Mouse (Mus musculus) frontal cortex, postnatal 36 days (tissue): ENCODE results near the gene Ifng.
"Not testable (repeated sequence)": the region's sequence is repeated elsewhere in the genome, so short reads cannot be mapped to it uniquely, and the experiment has no call there.

Experiments
- DNase-seq, 2 experiments: peaks; one replicate each; pipeline ENCODE4 v3.0.0; 2022; ENCODE audit warnings: low spot score in 2 of 2

Ifng gene

DNA sequence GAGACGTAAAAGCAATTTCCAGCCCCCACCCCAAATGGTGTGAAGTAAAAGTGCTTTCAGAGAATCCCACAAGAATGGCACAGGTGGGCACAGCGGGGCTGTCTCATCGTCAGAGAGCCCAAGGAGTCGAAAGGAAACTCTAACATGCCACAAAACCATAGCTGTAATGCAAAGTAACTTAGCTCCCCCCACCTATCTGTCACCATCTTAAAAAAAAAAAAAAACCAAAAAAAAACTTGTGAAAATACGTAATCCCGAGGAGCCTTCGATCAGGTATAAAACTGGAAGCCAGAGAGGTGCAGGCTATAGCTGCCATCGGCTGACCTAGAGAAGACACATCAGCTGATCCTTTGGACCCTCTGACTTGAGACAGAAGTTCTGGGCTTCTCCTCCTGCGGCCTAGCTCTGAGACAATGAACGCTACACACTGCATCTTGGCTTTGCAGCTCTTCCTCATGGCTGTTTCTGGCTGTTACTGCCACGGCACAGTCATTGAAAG, at the start of gene Ifng:
Ifng (plus strand) TSS at position 305 of the 499 bp plus-strand sequence.
- no peak for DNase-seq

DNA sequence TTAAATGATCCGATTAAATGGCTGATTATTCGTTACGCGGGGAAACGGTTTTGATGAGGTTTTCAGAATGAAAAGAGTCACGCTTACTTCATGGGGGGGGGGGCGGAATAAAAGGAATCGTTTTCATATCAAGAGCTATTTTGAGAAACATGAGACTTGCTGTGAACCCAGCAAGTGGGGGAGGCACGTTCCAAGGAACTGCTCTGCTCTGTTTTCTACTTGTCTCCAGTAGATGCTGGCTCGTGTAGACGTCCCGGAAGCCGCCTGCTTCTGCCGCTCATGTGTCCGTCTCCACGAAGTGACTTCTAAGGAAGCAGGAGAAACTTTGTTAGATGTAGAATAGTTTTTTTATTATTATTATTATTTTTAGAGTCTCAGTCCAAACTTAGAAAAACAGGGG, 40.9 kb upstream of the Ifng start:
- DNase-seq, result peak in 1 of 2 experiments; percentile 20

DNA sequence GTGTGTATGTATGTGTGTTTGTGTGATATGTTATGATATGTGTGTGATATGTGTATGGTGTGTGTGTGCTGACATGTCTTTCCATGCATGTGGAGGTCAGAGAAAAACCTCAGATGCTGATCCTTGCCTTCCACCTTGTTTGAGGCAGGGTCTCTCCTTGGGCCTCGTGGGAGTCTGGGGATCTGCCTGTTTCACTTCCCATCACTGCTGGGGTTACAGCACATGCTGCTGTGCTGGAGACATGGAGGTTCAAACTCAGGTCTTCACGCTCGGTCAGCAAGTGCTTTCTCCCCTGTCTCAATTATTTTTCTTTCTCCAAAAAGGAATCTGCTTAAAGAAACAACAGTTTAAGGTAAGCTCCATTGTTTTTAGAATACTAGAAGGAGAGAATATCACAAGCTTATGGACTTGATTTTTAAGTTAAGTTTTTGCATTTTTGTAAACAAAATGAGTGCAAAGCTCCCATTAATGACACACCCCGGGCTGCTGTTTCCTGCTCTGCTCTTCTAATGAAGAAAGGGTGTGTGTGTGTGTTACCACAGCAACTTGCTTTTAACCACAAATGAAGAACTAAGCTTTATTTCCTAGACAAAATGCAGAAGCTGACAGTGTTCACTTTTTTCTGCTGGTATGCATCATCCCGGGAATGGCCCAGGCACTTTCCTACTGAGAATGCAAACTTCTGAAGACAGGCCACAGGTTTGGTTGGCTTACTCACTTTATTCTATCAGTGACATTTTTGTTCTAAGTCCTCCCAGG, 34.2 kb upstream of the Ifng start:
- no peak for DNase-seq

DNA sequence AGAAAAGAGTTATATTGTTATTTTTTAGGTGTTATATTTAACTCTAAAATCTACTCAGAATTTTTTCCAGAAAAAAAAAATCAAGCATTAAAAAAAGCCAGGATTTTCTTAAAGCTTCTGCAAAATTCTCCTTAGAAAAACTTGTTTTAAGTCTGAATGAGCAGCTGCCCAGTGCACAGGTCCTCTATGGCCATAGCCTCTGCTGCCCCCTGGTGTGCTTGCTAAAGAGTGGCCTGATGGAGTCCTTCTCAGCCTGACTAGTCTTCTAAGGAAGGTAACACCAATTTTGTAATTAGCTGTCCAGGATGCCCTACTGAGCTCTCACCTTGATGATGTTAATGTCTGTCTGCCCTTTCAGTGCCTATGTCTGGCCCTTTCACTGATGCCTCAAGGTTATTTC, 29.5 kb upstream of the Ifng start:
- no peak for DNase-seq

DNA sequence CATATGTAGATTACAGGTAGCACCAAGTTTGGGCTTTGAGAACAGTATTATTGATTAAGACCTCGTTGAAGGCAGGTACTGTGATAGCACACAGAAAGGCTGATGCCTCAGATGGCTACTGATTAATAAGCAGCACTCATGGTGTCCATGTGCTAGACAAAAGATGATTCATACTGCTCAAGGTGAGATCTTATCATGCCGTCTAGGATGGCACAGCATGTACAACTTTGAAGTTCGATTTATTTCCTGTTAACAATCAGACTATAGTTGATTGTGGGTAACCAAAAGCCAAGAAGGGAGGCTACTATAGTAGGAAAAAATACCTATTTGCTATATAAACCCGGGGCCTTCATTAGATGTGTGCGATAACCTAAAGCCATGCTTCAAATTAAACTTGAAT, 28.1 kb upstream of the Ifng start:
- DNase-seq, result no peak

DNA sequence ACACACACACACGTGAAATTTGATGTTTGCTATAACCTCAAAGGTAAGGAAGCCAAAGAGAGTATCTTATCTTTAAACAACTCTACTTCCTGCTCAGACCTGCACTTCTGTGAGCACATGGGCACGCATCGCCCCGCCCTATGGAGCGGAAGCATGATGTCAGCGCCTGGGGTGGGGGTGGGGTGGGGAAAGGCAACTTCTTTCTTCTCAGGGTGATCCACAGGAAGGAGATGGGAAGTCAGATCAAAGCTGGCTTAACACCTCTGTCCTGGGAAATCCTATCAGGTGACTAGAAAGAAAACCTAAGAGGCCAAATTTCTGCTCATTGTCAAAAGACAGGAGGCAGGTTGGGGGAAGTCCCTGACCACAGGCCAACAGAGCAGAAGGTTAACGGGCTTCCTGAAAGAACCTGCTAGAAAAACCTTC, 21.8 kb upstream of the Ifng start:
- no peak for DNase-seq

DNA sequence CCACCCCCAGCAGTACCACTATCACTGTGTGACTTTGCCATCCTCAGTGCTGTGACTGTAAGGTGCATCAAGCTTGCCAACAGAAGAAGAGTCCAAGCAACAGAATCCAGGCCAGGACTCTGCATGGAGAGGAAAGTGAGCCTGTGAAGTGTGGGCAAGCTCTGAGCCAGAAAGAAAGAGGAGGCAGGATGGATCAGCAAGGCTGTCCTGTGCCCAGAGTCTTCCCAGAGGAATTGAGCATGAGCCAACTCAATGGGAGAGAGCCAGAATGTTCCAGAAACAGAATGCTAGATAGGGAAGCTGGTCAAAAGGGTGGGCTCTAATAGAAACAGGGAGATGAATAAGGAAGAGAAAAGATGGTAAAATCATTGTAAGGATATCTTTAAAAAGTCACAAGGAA, 19.9 kb upstream of the Ifng start:
- no peak for DNase-seq

DNA sequence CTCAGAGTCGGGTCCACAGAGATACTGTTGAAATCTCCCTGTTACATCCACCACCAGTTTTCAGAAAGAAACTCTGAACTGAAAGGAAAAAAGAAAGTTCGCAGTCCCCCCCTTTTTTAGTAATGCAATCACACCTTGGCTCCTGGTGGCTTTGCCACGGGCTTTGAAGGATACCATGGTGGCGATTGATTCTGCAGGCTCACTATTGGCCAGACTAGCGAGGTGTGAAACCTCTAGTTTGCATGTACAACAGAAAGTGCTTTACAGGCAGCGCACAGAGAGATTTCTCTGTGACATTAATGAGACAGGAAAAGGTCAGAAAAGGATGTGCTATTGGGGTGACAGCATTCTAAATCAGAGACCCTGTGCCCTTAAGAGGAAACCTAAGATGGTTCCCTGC, 5.3 kb upstream of the Ifng start:
- DNase-seq, result no peak

DNA sequence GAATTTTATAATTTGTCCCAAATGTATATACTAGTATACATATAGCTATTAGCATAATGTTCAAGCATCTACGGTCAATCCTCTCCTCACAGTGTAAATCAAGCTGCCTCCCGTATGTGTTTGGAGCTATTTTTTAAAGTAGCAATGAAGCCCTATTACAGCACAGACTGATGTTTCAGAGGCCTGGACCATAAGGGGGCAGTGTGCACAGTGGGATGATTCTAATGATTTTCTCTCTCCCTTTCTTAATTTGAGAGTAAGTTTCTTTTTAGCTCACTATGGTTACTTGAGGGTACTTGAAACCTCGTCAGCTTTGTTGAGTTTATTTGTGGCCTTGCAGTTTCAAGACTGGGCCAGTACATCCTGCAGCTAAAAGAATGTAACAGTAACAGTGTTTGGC, 1.1 kb downstream of the Ifng start:
- peak in 1 of 2 experiments; percentile 3 for DNase-seq

DNA sequence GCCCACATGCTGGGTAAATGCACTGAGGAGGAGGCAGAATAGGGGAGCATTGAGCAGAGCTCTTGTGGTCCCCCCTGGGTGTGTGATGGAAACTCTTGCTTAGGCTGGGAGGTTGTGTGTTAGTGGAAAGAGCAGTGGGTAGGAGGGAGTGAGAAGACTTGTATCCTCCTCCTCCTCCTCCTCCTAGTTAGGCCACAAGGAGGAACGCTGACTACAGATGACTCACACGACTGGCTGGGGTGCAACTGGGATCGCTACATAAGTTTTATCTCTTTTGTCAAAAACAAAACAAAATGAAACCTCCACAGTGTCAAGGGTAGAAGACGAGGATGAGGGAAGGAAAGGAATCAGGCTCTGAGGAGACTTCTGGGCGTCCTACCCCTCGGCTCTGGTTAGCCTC, 2.2 kb downstream of the Ifng start:
- DNase-seq, result peak in 1 of 2 experiments; percentile 8

DNA sequence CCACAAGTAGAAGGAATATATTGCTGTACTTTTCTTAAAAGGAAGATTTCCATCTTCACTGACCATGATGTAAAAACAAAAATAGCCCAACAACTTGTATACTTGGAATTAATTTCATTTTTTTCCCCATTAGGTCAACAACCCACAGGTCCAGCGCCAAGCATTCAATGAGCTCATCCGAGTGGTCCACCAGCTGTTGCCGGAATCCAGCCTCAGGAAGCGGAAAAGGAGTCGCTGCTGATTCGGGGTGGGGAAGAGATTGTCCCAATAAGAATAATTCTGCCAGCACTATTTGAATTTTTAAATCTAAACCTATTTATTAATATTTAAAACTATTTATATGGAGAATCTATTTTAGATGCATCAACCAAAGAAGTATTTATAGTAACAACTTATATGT, 4.2 kb downstream of the Ifng start:
- no peak for DNase-seq

DNA sequence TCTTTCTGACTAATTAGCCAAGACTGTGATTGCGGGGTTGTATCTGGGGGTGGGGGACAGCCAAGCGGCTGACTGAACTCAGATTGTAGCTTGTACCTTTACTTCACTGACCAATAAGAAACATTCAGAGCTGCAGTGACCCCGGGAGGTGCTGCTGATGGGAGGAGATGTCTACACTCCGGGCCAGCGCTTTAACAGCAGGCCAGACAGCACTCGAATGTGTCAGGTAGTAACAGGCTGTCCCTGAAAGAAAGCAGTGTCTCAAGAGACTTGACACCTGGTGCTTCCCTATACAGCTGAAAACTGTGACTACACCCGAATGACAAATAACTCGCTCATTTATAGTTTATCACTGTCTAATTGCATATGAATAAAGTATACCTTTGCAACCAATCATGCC, 4.7 kb downstream of the Ifng start:
- DNase-seq, result no peak

DNA sequence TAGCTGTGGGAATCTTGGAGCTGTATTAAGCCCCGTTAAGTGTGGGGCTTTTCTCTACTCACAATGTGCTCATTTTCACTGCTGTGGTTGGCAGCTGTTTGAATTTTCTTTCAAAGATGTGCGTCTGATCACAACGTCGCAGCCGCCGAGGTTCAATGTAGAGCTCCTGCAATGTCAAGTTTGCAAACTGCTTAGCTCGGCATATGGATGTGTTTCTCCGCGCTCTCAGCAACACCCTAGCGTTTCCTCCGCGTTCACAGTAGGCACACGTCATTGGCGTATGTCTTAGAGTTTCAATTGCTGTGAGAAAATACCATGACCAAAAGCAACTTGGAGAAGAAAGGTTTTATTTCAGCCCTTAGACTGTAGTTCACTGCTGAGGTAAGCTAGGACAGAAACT, 5.1 kb downstream of the Ifng start:
- DNase-seq, result peak; percentile 11 to 13

DNA sequence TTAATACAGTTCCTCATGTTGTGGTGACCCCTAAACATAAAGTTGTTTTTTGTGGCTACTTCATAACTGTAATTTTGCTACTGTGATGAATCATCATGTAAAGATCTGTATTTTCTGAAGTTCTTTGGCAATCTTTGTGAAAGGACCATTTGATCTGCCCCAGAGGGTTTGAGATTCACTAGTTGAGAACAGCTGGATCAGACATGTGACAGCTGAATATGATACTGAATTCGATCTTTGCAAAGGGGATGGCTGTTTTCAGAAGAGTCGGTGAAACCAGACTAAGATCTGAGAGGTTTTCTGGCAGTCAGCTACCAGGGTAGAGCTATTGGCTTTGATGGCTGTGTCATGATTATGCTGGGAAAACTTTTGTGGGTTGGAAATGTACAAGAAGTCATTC, 10.9 kb downstream of the Ifng start:
- no peak for DNase-seq

DNA sequence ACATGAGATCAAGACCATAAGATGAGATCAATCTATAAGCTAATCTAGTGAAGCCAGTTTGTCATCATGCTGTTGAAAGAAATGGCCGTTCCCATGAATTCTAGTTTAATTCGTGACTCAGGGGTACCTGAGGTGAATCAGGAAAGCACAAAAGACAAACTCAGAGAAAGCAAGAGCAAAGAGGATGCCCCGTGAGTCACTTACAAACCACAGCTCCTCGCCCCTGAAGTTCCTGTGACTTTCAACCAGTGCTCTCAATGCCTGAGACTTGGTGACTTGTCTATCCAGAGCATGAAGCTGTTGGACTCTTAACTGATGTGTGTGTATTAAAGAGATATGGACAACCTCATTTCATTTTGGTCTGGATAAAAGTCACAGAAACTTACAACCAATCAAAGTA, 17.9 kb downstream of the Ifng start:
- no peak for DNase-seq

DNA sequence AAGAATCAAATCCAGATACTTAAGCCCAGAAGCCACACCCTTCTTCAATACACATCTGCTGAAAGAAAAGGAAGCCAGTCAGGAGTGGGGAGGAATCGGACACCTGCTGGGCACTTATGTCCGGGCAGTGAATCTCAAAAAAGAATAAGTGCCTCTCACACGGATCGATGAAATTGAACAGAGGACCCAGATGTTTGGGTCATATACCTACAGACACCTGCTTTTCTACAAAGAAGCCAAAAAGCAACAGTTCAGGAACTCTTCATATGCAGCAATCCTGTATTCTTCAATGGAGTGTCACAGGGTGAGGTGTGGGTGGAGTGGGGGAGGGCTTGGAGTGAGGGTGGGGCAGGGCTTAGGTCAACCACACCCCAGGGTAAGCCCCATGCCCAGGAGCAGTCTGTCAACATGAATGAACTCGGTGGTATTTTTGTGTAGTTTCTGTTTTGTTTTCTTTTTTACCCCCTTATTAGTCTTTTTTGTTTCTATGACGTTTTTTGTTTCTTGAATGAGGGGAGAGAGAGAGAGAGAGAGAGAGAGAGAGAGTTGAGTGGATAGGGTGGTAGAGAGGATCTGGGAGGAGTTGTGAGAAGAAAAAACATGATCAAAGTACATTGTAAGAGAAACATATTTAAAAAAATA, 20.4 kb downstream of the Ifng start:
- no peak for DNase-seq

DNA sequence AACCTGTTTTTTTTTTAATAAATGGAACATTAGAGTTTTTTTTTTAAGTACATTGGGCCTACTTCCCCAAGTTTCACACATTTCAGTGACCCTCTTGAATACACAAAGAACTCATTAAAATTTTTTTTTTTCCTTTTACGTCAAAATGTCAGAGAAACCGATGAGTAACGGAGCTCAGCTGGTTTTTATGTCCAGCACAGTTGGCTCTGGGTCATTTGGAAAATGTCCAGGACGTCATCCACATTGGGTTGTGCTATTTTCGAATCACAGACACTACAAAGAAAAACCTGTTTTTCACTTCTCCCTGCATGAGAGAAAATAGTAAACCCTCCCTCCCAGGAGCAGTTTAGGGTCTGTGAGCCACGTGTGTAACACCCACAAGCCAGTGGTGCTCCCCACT, 25.6 kb downstream of the Ifng start:
- DNase-seq, result no peak

DNA sequence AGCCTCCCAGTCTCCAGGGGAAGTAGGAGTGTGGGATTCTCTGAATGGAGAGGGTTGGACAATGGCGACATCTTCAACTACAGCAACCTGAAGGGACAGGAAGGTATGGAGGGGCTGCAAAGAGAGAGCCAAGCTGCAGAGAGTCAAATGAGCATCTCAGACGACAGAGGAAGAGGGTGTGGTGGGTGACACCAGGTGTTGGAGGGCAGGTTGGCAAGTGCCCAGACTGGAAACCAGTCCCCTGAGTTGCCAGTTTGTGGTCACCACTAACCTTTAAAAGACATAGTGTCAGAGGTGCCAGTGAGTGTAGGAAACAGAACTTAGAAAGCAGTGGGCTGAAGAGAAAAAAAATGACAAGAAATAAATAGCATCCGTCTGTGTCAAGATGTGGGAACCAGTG, 28.2 kb downstream of the Ifng start:
- no peak for DNase-seq

DNA sequence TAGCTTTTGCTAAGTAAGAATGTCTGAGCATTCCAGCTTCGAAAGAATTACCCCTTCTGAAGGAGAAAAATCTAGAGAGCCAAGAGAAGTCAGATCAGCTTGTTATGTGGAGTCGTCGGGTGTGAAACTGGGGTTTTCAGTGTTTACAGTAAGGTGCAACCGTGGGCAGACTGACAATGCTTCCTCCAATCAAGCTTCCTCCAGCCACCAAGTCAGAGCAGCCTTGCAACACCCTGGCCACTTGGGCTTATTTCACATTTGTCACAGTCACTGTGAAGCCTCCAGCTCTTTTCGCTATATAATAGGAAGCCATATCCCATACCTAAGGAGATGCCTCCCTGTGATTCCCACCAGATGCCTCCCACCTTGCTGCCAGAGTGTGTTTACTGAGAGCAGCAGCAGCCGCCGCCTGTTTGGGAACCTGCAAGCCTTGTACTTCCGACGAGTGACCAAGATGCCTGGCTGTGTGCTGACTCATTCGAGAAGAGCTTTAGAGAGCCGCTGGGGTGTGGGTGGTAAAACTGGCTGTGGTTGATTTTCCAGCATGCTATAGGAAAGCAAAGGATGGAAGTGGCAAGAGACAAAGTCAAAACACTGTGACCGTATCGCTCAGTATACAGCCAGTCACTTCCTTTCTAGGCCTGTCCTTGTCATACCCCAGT, 29.6 kb downstream of the Ifng start:
- DNase-seq, result peak; percentile 43 to 55

DNA sequence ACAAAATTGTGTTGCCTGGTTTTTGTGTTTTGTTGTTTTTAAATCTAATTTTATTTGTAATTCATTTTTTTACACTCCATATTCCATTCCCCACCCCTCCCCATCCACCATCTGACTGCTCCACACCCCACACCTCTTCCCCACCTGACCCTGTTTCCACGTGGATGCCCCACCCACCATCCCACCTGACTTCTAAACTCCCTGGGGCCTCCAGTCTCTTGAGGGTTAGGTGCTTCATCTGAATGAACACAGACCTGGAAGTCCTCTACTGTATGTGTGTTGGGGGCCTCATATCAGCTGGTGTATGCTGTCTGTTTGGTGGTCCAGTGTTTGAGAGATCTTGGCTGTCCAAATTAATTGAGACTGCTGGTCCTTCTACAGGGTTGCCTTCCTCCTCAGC, 32.0 kb downstream of the Ifng start:
- not testable (repeated sequence) for DNase-seq

DNA sequence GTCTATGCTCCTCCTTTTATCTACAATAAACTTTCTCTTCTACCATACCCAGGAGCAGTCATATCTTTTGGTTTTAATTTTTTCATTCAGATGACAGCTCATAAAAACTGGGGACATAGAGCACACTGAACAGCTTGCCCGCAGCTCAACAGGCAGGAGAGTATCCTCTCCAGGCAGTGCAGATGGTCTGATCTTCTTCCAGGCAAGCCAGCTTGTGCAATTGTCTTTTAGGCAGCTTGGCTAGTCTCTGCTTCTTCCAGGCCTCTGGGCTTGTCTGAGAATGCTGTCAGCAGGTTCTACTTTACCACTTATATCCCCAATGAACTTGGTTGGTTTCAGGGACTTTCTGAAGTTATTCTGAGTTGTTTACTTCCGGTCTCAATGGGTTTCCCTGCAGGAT, 35.9 kb downstream of the Ifng start:
- DNase-seq, result peak in 1 of 2 experiments; percentile 18

DNA sequence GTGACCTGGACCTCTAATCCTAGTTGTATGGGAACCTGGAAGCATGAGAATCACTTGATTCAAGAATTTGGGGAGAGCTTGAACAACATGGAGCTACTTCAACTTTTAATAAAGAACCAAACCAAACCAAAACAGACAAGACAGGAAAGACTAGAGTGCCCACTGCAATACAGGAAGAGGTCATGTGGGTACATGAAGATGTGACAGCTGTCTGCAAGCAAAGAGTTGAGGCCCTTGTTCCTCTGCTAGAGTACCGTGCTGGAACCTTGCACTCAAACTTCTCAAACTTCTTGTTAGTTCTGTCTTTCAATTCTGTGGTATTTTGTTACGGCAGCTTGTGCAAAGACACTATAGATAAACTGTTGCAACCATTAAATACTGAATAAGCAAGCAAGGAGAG, 36.5 kb downstream of the Ifng start:
- DNase-seq, result no peak

DNA sequence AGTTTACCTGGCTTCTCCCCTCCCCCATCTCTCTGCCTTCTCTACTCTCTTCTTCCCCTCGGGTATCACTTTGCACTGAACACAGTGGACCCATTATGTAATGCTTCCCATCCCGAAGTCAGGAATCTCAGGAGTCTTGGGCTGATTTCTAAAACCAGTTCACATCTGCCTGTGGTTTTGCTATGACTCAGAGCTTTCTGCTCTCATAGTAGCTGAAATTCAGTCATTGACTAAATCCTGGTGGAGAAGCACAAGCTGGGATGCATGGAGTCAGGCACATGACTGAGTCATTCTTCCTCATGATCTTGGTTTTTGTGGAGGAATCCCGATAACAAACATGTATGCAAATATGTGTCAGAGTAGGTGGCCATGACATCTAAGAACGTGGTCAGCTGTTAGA, 38.4 kb downstream of the Ifng start:
- DNase-seq, result peak; percentile 21 to 28
